Mouse (Mus musculus): ENCODE measurements around the gene Cdh23. TPM values are rescaled to one million over a fixed set of nuclear protein-coding genes. Genes with fewer than 3 reads are reported as not detected.

The Cdh23 gene
- polyA plus RNA-seq, 1 experiment from 2014 or later: 0.73 TPM

DNA sequence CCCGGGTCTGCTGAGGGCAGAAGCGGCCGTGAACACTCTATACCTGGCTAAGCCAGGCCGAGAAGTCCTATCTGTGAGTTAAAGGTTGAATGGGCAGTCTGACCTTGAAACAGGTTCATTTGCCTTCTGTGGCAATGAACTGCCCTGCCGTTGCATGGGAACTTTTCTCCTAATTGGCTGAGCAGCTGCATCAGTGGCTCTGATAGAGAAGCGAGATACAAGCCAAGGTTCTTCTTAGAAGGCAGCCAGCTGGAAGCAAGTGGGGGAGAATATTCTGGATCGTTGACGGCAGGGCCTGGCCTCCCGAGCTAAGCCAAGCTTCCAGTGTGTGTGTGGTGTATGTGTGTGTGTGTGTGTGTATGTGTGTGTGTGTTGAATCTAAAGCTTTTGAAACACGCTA is 431.0 kb downstream of the Cdh23 start:
- H3K36me3 ChIP-seq: no peaks in the 10 kb centered on the region
- no peak overlapping the region for H3K4me2 ChIP-seq (replicated peaks)
- no peaks in the 10 kb centered on the region for H3K9me3 ChIP-seq (replicated peaks)
- H3K4me1 ChIP-seq: peaks cover 3% of the 10 kb centered on the region; the same call in 1 of the 2 replicates
- H3K27ac ChIP-seq (replicated peaks): no peak overlapping the region
- no peaks in the 10 kb centered on the region for H3K27me3 ChIP-seq
- H3K4me3 ChIP-seq (replicated peaks): no peak overlapping the region
- no peak for ATAC-seq (ENCODE audit: insufficient number of reproducible peaks, low FRiP score, low TSS enrichment, low read depth)
- WGBS: 74% methylated on average over 10 of the region's 10 CpGs
- no peak overlapping the region for H3K9ac ChIP-seq

DNA sequence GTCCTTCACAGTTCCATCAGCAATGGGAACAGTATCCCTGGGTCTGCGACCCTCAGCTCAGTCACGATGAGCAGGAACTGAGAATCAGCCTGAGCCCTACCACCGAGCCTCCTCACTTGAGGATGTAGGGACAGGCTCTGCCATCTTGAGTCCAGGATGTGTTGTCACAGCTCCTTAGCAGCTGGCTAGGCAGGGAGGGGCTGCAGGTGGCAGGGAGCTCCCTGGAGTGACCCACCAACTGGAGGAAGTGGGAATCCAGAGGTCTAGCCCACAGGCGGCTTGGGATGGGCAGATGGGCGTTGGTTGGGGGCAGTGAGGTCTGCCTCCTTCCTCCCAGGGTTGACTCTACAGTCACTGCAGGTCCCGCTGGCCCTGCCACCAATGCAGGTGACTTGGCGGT is 432.9 kb downstream of the Cdh23 start:
- no peak overlapping the region for H3K4me3 ChIP-seq (replicated peaks)
- H3K27me3 ChIP-seq: no peaks in the 10 kb centered on the region
- H3K4me1 ChIP-seq: peaks cover 3% of the 10 kb centered on the region; the same call in 1 of the 2 replicates
- 85% methylated on average over 7 of the region's 7 CpGs for WGBS
- H3K4me2 ChIP-seq (replicated peaks): no peak overlapping the region
- no peaks in the 10 kb centered on the region for H3K36me3 ChIP-seq
- H3K9me3 ChIP-seq (replicated peaks): no peaks in the 10 kb centered on the region
- H3K27ac ChIP-seq (replicated peaks): no peak overlapping the region
- no peak overlapping the region for H3K9ac ChIP-seq
- no peak for ATAC-seq (ENCODE audit: insufficient number of reproducible peaks, low FRiP score, low TSS enrichment, low read depth)

DNA sequence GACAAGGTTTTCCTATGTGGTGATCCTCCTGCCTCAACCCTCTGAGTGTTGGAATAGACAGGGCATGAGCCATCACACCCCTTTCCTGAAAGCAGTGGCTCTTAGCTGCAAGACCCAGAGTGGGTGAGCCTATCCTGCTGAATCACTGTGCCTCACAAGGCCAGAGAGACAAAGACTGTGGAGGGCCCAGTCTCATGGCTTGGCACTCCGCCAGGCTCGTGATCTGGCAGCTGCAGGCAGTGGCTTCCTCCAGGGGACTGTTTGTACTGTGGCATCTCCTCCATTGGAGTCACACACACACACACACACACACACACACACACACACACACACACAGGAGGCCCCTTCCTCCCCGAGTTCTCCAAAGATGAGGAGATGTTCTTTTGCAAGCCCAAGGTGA is 433.9 kb downstream of the Cdh23 start:
- H3K36me3 ChIP-seq: no peaks in the 10 kb centered on the region
- H3K27ac ChIP-seq (replicated peaks): no peak overlapping the region
- H3K4me1 ChIP-seq: peaks cover 3% of the 10 kb centered on the region; the same call in 1 of the 2 replicates
- peak; percentile 79 for ATAC-seq (ENCODE audit: insufficient number of reproducible peaks, low FRiP score, low TSS enrichment, low read depth)
- H3K4me2 ChIP-seq (replicated peaks): no peak overlapping the region
- H3K9ac ChIP-seq: no peak overlapping the region
- H3K4me3 ChIP-seq (replicated peaks): no peak overlapping the region
- no peaks in the 10 kb centered on the region for H3K9me3 ChIP-seq (replicated peaks)
- H3K27me3 ChIP-seq: no peaks in the 10 kb centered on the region
- WGBS: 27% methylated on average over 3 of the region's 3 CpGs

DNA sequence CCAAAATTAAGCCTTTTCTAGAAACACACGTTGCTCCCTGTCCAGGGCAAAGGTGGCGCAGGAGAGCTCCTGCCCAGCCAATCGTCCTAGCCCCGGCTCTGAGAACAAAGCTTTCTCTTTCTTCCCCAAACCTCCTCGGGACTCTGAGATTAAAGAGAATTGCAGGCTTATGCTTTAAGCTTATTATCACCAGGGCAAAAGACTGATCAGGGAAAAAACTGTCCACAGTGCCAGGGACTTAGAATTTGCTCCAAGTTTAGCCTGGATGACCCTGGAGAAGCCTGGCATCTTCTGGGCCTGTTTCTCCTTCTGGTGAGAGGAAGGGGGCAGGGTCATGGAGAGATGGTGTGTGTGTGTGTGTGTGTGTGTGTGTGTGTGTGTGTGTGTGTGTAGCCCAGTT is 434.8 kb downstream of the Cdh23 start:
- no peaks in the 10 kb centered on the region for H3K27me3 ChIP-seq
- no peak overlapping the region for H3K4me2 ChIP-seq (replicated peaks)
- H3K4me1 ChIP-seq: peaks cover 3% of the 10 kb centered on the region; the same call in 1 of the 2 replicates
- ATAC-seq (ENCODE audit: insufficient number of reproducible peaks, low FRiP score, low TSS enrichment, low read depth): no peak
- H3K9ac ChIP-seq: no peak overlapping the region
- no peak overlapping the region for H3K27ac ChIP-seq (replicated peaks)
- no peaks in the 10 kb centered on the region for H3K36me3 ChIP-seq
- H3K9me3 ChIP-seq (replicated peaks): no peaks in the 10 kb centered on the region
- no peak overlapping the region for H3K4me3 ChIP-seq (replicated peaks)
- 40% methylated on average over 5 of the region's 5 CpGs for WGBS

DNA sequence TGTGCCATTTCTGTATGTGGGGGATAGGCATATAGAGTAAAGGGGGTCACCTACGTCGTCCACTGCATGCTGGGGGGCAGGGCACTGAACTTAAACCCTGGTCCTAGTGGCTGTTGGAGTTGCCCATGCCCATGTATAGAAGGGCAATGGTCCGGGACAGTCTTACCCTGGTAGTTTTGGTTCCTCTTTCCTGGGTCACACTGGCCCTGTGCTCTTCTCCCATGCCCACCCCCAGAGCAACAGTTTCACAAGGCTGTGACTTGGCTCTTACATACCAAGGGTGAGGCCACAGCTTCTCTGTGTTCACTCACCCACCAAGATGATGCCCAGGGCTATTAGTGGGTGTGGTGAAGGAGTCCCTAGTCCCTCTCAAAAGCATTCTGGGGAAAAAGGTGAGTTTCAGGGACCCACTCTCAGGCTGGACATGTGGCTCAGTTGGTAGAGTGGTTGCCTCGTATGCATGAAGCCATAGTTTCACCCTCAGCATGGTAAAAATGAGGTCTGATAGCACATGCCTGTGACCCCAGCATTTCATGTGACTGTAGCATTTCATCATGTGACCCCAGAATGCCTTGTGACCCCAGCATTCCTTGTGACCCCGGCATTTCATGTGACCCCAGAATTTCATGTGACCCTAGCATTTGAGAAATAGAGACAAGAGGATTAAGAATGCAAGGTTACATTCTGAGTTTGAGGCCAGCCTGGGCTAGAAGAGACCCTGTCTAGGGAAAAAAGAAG is 435.6 kb downstream of the Cdh23 start:
- ATAC-seq (ENCODE audit: insufficient number of reproducible peaks, low FRiP score, low TSS enrichment, low read depth): no peak
- 85% methylated on average over 5 of the region's 5 CpGs for WGBS
- no peak overlapping the region for H3K9ac ChIP-seq
- no peak overlapping the region for H3K27ac ChIP-seq (replicated peaks)
- H3K27me3 ChIP-seq: no peaks in the 10 kb centered on the region
- peaks cover 3% of the 10 kb centered on the region; the same call in 1 of the 2 replicates for H3K4me1 ChIP-seq
- H3K4me2 ChIP-seq (replicated peaks): no peak overlapping the region
- no peaks in the 10 kb centered on the region for H3K9me3 ChIP-seq (replicated peaks)
- no peaks in the 10 kb centered on the region for H3K36me3 ChIP-seq
- H3K4me3 ChIP-seq (replicated peaks): no peak overlapping the region

DNA sequence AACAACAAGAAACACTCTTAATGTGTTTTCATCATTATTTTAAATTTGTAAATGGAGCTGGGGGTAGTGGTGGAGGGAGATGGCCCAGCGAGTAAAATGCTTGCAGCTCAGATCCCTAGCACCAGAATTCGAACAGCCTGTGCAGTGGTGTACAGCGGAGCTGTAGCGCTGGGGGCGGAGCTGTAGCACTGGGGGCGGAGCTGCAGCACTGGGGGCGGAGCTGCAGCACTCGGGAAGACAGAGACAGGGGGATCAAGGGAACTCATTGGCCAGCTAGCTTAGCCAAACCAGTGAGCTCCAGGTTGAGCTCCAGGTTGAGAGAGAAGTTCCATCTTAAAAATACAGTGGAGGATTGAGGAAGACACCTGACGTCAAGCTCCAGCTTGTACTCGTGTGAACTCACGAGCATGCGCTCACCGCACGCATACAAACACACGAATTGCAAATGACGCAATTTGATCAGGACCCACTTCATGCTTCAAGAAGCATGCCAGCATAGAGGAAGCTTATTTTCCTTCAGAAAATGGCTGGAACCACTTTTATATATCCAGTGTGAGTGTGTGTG is 438.9 kb downstream of the Cdh23 start:
- ATAC-seq (ENCODE audit: insufficient number of reproducible peaks, low FRiP score, low TSS enrichment, low read depth): no peak
- Histone ChIP-seq H3K4me1 (peaks cover 3% of the 10 kb centered on the region; the same call in 1 of the 2 replicates), H3K9me3 (replicated peaks) (no peaks in the 10 kb centered on the region), H3K27ac (replicated peaks) (no peak overlapping the region), H3K4me2 (replicated peaks) (no peak overlapping the region), H3K9ac (no peak overlapping the region), H3K27me3 (no peaks in the 10 kb centered on the region), H3K36me3 (no peaks in the 10 kb centered on the region), H3K4me3 (replicated peaks) (no peak overlapping the region)
- 59% methylated on average over 16 of the region's 16 CpGs for WGBS

DNA sequence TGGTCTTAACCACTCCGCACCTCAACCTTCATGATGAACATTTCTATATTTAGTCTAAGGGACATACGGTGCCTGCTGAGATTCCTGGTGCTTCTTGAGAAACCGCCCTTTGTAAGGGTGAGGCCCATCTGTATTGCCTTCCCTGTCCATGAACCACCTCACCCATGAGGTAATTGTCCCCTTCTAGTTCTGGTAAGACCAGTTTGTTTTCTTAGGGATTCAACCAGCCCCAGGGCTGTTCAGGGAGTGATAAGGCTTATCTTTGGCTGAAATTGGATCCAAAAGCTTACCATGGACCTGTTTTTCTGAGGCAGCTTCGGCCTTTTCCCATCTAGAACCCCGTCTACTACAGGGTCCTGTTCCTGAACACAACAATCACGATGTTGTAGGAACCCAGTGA is 440.2 kb downstream of the Cdh23 start:
- H3K27ac ChIP-seq (replicated peaks): no peak overlapping the region
- no peak overlapping the region for H3K4me3 ChIP-seq (replicated peaks)
- H3K4me2 ChIP-seq (replicated peaks): no peak overlapping the region
- no peaks in the 10 kb centered on the region for H3K4me1 ChIP-seq
- H3K27me3 ChIP-seq: no peaks in the 10 kb centered on the region
- no peaks in the 10 kb centered on the region for H3K36me3 ChIP-seq
- no peaks in the 10 kb centered on the region for H3K9me3 ChIP-seq (replicated peaks)
- no peak overlapping the region for H3K9ac ChIP-seq
- no peak for ATAC-seq (ENCODE audit: insufficient number of reproducible peaks, low FRiP score, low TSS enrichment, low read depth)
- 73% methylated on average over 6 of the region's 6 CpGs for WGBS

Other genes starting within 250 kb of the Cdh23 start
- 12.8 and 14.0 TPM in 2 replicates for gene Slc29a3, start 56.3 kb upstream of the Cdh23 start, polyA plus RNA-seq (2015; fragmentation: Nextera tagmentation; extraction: Ambion mirVana)
- gene Unc5b, start 135.1 kb upstream of the Cdh23 start, polyA plus RNA-seq (2015; fragmentation: Nextera tagmentation; extraction: Ambion mirVana): 7.5 and 7.9 TPM in 2 replicates

Data from embryonic facial prominence, embryonic 15.5 days (tissue).